Mouse (Mus musculus) limb, embryonic 14.5 days (tissue): ENCODE data around the gene Rcc2. TPM values are rescaled to one million over a fixed set of nuclear protein-coding genes. Genes with fewer than 3 reads are reported as not detected.

Source experiments
- ATAC-seq: fragments of 200-750 bp; cut with Nextera tagmentation; 2 replicates; pipeline ENCODE4 v1.8.0; 2017; ENCODE audit warnings: low read depth, moderate number of reproducible peaks, moderate TSS enrichment; ENCODE audit not compliant: low FRiP score
- DNase-seq: peaks from one replicate; pipeline ENCODE4 v3.0.0-alpha.2; 2015; ENCODE audit warnings: low spot score
- H3K27ac ChIP-seq: fragments of 300-500 bp; sonication (generic); replicated peaks from 2 replicates; pipeline ENCODE4 v1.5.1; 2014; ENCODE audit warnings: low read depth, mild to moderate bottlenecking, low read length, moderate library complexity, mixed read lengths
- H3K27me3 ChIP-seq: fragments of 300-500 bp; sonication (generic); 2 replicates; pipeline ENCODE4 v1.6.1; 2014; ENCODE audit warnings: low read length, mixed read lengths; ENCODE audit not compliant: control insufficient read depth, insufficient read depth
- H3K36me3 ChIP-seq: fragments of 300-500 bp; sonication (generic); 2 replicates; pipeline ENCODE4 v1.6.1; 2014; ENCODE audit warnings: mild to moderate bottlenecking, low read length, moderate library complexity, mixed read lengths; ENCODE audit not compliant: control insufficient read depth, insufficient read depth
- H3K4me1 ChIP-seq: fragments of 300-500 bp; sonication (generic); 2 replicates; pipeline ENCODE4 v1.6.1; 2014; ENCODE audit warnings: antibody characterized with exemption, low read length, mixed read lengths; ENCODE audit not compliant: control insufficient read depth, insufficient read depth
- H3K4me2 ChIP-seq: fragments of 300-500 bp; sonication (generic); replicated peaks from 2 replicates; pipeline ENCODE4 v1.6.1; 2014; ENCODE audit warnings: low read depth, mild to moderate bottlenecking, low read length, moderate library complexity; ENCODE audit not compliant: severe bottlenecking
- H3K4me3 ChIP-seq: fragments of 300-500 bp; sonication (generic); replicated peaks from 2 replicates; pipeline ENCODE4 v1.5.1; 2014; ENCODE audit warnings: low read length
- H3K9ac ChIP-seq: fragments of 300-500 bp; sonication (generic); 2 replicates; pipeline ENCODE4 v1.6.1; 2014; ENCODE audit warnings: mild to moderate bottlenecking, low read depth, low read length, moderate library complexity; ENCODE audit not compliant: severe bottlenecking
- H3K9me3 ChIP-seq: fragments of 300-500 bp; sonication (generic); 2 replicates; pipeline ENCODE4 v1.6.1; 2016; ENCODE audit warnings: low read length; ENCODE audit not compliant: control insufficient read depth
- POLR2A ChIP-seq: fragments of 200-500 bp; IDR thresholded peaks from 2 replicates; pipeline ENCODE4 v1.8.0; 2012; ENCODE audit warnings: inconsistent platforms, mild to moderate bottlenecking, moderate library complexity, borderline replicate concordance; ENCODE audit not compliant: insufficient read depth, insufficient read length; ENCODE audit errors: extremely low read depth
- WGBS: fragments of 180-500 bp; shearing (Covaris S2); extraction: QIAGEN DNeasy Blood & Tissue Kit; methylation state at CpG from one replicate; pipeline ENCODE4 v1.1.7; 2014; 5-methylcytosine and 5-hydroxymethylcytosine counted together
- polyA plus RNA-seq, 2 experiments: library from polyadenylated mRNA; depleted of rRNA in 1 of 2; stranded (reverse) in 1 of 2; unstranded in 1 of 2; fragments of >200 nt; fragmentation: Nextera tagmentation in 1 of 2; extraction: Ambion mirVana in 1 of 2; gene quantifications; 2 replicates each; pipeline versions ENCODE4 v1.2.1 to v1.2.3; 2012 to 2014

The Rcc2 gene
- polyA plus RNA-seq, 2 experiments, result 47.8 to 119 TPM

- H3K4me2 ChIP-seq, result no peak overlapping the region
- H3K9ac ChIP-seq, result no peak overlapping the region
- ATAC-seq, result no peak
- no peak overlapping the region for H3K4me3 ChIP-seq
- no peak for TF ChIP-seq POLR2A
- no peak for DNase-seq
- WGBS, result 85% methylated on average over 8 of the region's 8 CpGs
- no peaks in the 10 kb centered on the region for H3K27me3 ChIP-seq
- H3K36me3 ChIP-seq, result no peaks in the 10 kb centered on the region
- H3K9me3 ChIP-seq, result no peaks in the 10 kb centered on the region
- H3K27ac ChIP-seq, result no peak overlapping the region
- peaks cover 4% of the 10 kb centered on the region for H3K4me1 ChIP-seq
These were observed 32.5 kb upstream of the Rcc2 start for GRCm38 (mm10) chr4:140667802-140668201.

GRCm38 (mm10) chr4:140673527-140674264 lies 26.6 kb upstream of the Rcc2 start:
- no peaks in the 10 kb centered on the region for H3K36me3 ChIP-seq
- ATAC-seq (no peak), DNase-seq (no peak)
- no peak overlapping the region for H3K27ac ChIP-seq
- H3K9ac ChIP-seq, result no peak overlapping the region
- no peaks in the 10 kb centered on the region for H3K27me3 ChIP-seq
- no peaks in the 10 kb centered on the region for H3K4me1 ChIP-seq
- H3K4me2 ChIP-seq, result no peak overlapping the region
- no peak overlapping the region for H3K4me3 ChIP-seq
- TF ChIP-seq POLR2A, result no peak
- H3K9me3 ChIP-seq, result no peaks in the 10 kb centered on the region
- 60% methylated on average over 12 of the region's 12 CpGs for WGBS

- H3K4me3 ChIP-seq, result no peak overlapping the region
- WGBS, result 42% methylated on average over 11 of the region's 13 CpGs
- no peak for TF ChIP-seq POLR2A
- no peak overlapping the region for H3K9ac ChIP-seq
- H3K4me1 ChIP-seq, result no peaks in the 10 kb centered on the region
- H3K27ac ChIP-seq, result no peak overlapping the region
- H3K9me3 ChIP-seq, result no peaks in the 10 kb centered on the region
- no peaks in the 10 kb centered on the region for H3K27me3 ChIP-seq
- DNase-seq, result peak; percentile 68
- ATAC-seq, result peak; percentile 42; the same call in 1 of the 2 replicates
- H3K36me3 ChIP-seq, result no peaks in the 10 kb centered on the region
- no peak overlapping the region for H3K4me2 ChIP-seq
These were observed 25.9 kb upstream of the Rcc2 start for GRCm38 (mm10) chr4:140674345-140674926.

- DNase-seq (no peak), ATAC-seq (0 out of 2 replicates have a peak, but pooled peaks have one; percentile 30)
- H3K4me3 ChIP-seq, result no peak overlapping the region
- no peak overlapping the region for H3K4me2 ChIP-seq
- TF ChIP-seq POLR2A, result no peak
- H3K9ac ChIP-seq, result no peak overlapping the region
- H3K36me3 ChIP-seq, result no peaks in the 10 kb centered on the region
- no peaks in the 10 kb centered on the region for H3K9me3 ChIP-seq
- no peak overlapping the region for H3K27ac ChIP-seq
- WGBS, result 13% methylated on average over 5 of the region's 5 CpGs
- H3K27me3 ChIP-seq, result no peaks in the 10 kb centered on the region
- peaks cover 4% of the 10 kb centered on the region for H3K4me1 ChIP-seq
These were observed 21.3 kb upstream of the Rcc2 start for GRCm38 (mm10) chr4:140679038-140679437.

GRCm38 (mm10) chr4:140679723-140680380 lies 20.5 kb upstream of the Rcc2 start:
- DNase-seq (peak; percentile 78), ATAC-seq (peak; percentile 24; the same call in 1 of the 2 replicates)
- TF ChIP-seq POLR2A, result no peak
- Histone ChIP-seq H3K9ac (no peak overlapping the region), H3K36me3 (no peaks in the 10 kb centered on the region), H3K27me3 (no peaks in the 10 kb centered on the region), H3K4me1 (peaks cover 12% of the 10 kb centered on the region), H3K9me3 (no peaks in the 10 kb centered on the region), H3K4me3 (no peak overlapping the region), H3K4me2 (peak overlapping the region; percentile 28; the same call in 1 of the 2 replicates), H3K27ac (no peak overlapping the region)
- 30% methylated on average over 14 of the region's 18 CpGs for WGBS
